Mouse (Mus musculus): ENCODE measurements around the gene Sbk3. TPM values are rescaled to one million over a fixed set of nuclear protein-coding genes. Genes with fewer than 3 reads are reported as not detected.

Gene Sbk3
- total RNA-seq (2023) = not detected

GRCm38 (mm10) chr7:4971068-4971467, at the start of gene Sbk3:
Gene Sbk3 (minus strand): TSS chr7:4971168.

GRCm38 (mm10) chr7:5020000-5020681, 49.2 kb upstream of the Sbk3 start, which contains the start of the genes Zfp865 and Ccdc106:
Gene Zfp865 (plus strand): TSS chr7:5020376.
Gene Ccdc106 (plus strand): TSS chr7:5020553.

GRCm38 (mm10) chr7:5015118-5016001, 44.4 kb upstream of the Sbk3 start, which contains the start of gene Gm44973:
Gene Gm44973 (plus strand): TSS chr7:5015496.

GRCm38 (mm10) chr7:5014251-5015117, 43.5 kb upstream of the Sbk3 start, which contains the start of the genes Zfp524 and Fiz1:
Gene Zfp524 (plus strand): TSS chr7:5014415.
Gene Fiz1 (minus strand): TSS chr7:5014697.

GRCm38 (mm10) chr7:4996003-4996895, 25.3 kb upstream of the Sbk3 start, which contains the start of gene Zfp579:
Gene Zfp579 (minus strand): TSS chr7:4996158.

GRCm38 (mm10) chr7:4964272-4964671, 6.7 kb downstream of the Sbk3 start, which contains the start of gene Sbk2:
Gene Sbk2 (minus strand): TSS chr7:4964406.

GRCm38 (mm10) chr7:4925441-4926381, 45.3 kb downstream of the Sbk3 start, which contains the start of gene Ssc5d:
Gene Ssc5d (plus strand): TSS chr7:4925785.

GRCm38 (mm10) chr7:4921824-4922482, 49.0 kb downstream of the Sbk3 start, which contains the start of gene Nat14:
Gene Nat14 (plus strand): TSS chr7:4922028.

Other genes with a start within 250 kb of the Sbk3 start
- gene Tmem150b, start 245.9 kb downstream of the Sbk3 start, total RNA-seq (2023) = 10 to 100 TPM; 30.4 to 32.3 TPM
- 100 to 1,000 TPM; 133 to 143 TPM for gene Kmt5c, start 231.1 kb downstream of the Sbk3 start, total RNA-seq (2023)
- gene Cox6b2, start 218.1 kb downstream of the Sbk3 start, total RNA-seq (2023) = 10 to 100 TPM; 14.3 to 17.8 TPM
- not detected for gene Fam71e2, start 199.9 kb downstream of the Sbk3 start, total RNA-seq (2023)
- gene Il11, start 188.3 kb downstream of the Sbk3 start, total RNA-seq (2023) = not detected
- not detected for gene Tmem190, start 188.2 kb downstream of the Sbk3 start, total RNA-seq (2023)
- 1 to 10 TPM; 1.3 to 1.9 TPM for gene Tmem238, start 181.5 kb downstream of the Sbk3 start, total RNA-seq (2023)
- gene Rpl28, start 178.3 kb downstream of the Sbk3 start, total RNA-seq (2023) = 1,000 to 10,000 TPM; 1,418 to 1,752 TPM
- 100 to 1,000 TPM; 114 to 117 TPM for gene Ube2s, start 158.6 kb downstream of the Sbk3 start, total RNA-seq (2023)
- 1 to 10 TPM; 1.2 to 1.5 TPM for gene Shisa7, start 126.5 kb downstream of the Sbk3 start, total RNA-seq (2023)
- gene Isoc2b, start 100.9 kb downstream of the Sbk3 start, total RNA-seq (2023) = 1 to 10 TPM; 6.4 to 7.2 TPM
- gene Isoc2a, start 94.0 kb downstream of the Sbk3 start, total RNA-seq (2023) = 10 to 100 TPM; 11.6 to 14.8 TPM
- not detected for gene Gm36210, start 64.7 kb downstream of the Sbk3 start, total RNA-seq (2023)
- gene Zfp628, start 56.0 kb downstream of the Sbk3 start, total RNA-seq (2023) = 10 to 100 TPM; 17.1 to 18.6 TPM
- gene Nat14, start 49.1 kb downstream of the Sbk3 start, total RNA-seq (2023) = 1 to 10 TPM; 3.6 to 6.4 TPM
- gene Ssc5d, start 45.4 kb downstream of the Sbk3 start, total RNA-seq (2023) = under 1 TPM in 1 of 2 experiments, not detected in 1; 0.12 TPM
- gene Sbk2, start 6.8 kb downstream of the Sbk3 start, total RNA-seq (2023) = not detected
- 1 to 10 TPM; 6.0 to 6.5 TPM for gene Zfp579, start 25.0 kb upstream of the Sbk3 start, total RNA-seq (2023)
- gene Zfp524, start 43.2 kb upstream of the Sbk3 start, total RNA-seq (2023) = 10 to 100 TPM; 16.2 to 20.5 TPM
- gene Fiz1, start 43.5 kb upstream of the Sbk3 start, total RNA-seq (2023) = 10 to 100 TPM; 35.3 to 42.1 TPM
- not detected for gene Gm44973, start 44.3 kb upstream of the Sbk3 start, total RNA-seq (2023)
- 10 to 100 TPM; 29.5 to 31.5 TPM for gene Zfp865, start 49.2 kb upstream of the Sbk3 start, total RNA-seq (2023)
- 1 to 10 TPM in 1 of 2 experiments, under 1 TPM in 1; 0.86 to 1.5 TPM for gene Ccdc106, start 49.4 kb upstream of the Sbk3 start, total RNA-seq (2023)
- gene 4632433K11Rik, start 63.0 kb upstream of the Sbk3 start, total RNA-seq (2023) = under 1 TPM in 1 of 2 experiments, not detected in 1; 0.76 TPM
- gene Zfp784, start 67.3 kb upstream of the Sbk3 start, total RNA-seq (2023) = 1 to 10 TPM; 3.2 to 3.4 TPM
- 1 to 10 TPM in 1 of 2 experiments, not detected in 1; 1.3 TPM for gene Zfp580, start 80.4 kb upstream of the Sbk3 start, total RNA-seq (2023)
- 100 to 1,000 TPM; 287 to 299 TPM for gene U2af2, start 91.0 kb upstream of the Sbk3 start, total RNA-seq (2023)
- gene Epn1, start 109.1 kb upstream of the Sbk3 start, total RNA-seq (2023) = 100 to 1,000 TPM; 235 to 258 TPM
- not detected for gene Rfpl4, start 145.8 kb upstream of the Sbk3 start, total RNA-seq (2023)
- under 1 TPM; 0.55 to 0.66 TPM for gene Rasl2-9, start 154.8 kb upstream of the Sbk3 start, total RNA-seq (2023)
- not detected for gene Vmn1r55, start 178.5 kb upstream of the Sbk3 start, total RNA-seq (2023)
- gene Vmn1r56, start 225.6 kb upstream of the Sbk3 start, total RNA-seq (2023) = not detected
- not detected for gene Vmn1r57, start 247.3 kb upstream of the Sbk3 start, total RNA-seq (2023)